Mouse (Mus musculus): ENCODE data around the gene Gm340.
A peak's percentile ranks its signal among the peaks of the same experiment; 100 is the strongest.

The Gm340 gene

DNA sequence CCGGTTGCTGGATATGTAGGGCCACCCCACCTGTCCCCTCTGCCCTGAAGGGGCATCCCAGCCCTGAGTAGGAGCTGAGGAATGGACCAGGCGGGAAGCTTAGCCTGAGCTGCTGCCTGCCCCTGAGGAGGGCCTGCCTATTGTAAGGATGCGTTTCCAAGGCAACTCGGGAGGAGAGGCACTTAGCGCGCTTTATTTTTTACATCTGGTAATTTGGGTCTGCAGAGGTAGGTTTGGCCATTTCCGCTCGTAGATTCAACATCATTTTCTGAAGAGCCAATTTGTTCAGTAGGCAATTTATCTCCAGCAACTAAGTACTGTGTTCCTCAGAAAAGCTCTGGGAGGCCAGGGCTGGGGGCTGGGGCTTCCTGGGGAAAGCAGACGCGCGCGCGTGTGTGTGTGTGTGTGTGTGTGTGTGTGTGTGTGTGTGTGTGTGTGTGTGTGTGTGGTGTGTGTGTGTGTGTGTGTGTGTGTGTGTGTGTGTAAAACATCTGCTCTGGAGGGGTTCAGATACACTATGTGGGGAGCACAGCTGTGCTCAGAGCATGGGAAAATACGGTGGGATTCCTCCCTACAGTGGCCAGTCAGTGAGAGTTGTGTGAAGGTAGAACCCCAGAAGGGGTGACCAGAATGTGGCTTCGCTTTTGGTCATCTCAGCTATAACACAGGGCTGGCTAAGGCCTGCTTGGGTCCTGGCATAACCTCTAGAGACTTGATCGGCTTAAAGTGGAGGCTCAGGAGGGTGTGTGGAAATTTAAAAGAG, 31.3 kb downstream of the Gm340 start:
- DNase-seq (ENCODE audit: low spot score) = no peak

DNA sequence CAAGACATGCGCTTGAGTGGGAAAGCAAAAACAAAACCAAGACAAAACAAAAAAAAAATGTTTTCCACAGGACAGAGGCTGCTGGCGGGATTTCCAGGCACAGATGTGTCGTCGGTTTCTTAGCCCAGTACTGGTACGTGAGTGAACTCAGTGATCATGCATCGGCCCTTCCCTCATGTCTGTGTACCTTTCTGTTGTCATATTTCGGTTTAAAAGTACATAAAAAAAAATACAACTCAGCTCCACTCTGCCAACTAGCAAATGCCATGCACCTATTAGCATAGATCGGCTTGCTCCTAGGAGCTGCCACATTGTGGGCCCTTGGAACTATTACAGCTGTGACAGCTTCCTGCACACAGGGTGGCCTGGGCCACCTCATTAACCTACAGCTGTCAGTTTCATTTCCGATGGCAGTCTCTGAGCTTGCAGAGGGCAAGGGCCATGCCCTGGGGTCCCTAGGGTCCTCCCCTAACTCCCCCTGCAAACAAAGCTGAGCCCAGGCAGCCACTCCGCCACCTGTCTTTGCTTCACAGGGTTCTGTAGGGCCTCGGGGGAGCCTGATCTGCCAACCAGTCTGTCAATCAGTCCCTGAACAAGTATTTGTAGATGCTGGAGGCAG, 33.5 kb downstream of the Gm340 start:
- DNase-seq (ENCODE audit: low spot score) = no peak

DNA sequence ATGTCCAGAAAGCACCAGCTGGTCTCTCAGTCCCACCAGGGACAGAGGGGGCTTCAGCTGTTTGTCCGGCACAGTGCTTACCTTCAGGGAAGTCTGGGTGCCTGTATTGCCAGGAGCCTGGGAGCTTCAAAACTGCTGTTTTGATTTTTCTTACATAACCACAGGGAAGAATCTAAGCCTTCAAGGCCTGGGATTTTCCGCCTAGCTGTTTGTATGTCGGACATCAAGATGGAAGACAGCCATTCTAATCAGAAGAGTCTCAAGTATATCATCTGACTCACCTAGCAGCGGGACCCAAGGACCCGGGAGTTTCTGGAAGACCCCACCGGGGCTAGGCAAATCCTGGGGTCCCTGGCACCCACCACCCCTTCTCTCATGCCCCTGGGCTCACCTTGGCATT, 34.1 kb downstream of the Gm340 start:
- no peak for DNase-seq (ENCODE audit: low spot score)

DNA sequence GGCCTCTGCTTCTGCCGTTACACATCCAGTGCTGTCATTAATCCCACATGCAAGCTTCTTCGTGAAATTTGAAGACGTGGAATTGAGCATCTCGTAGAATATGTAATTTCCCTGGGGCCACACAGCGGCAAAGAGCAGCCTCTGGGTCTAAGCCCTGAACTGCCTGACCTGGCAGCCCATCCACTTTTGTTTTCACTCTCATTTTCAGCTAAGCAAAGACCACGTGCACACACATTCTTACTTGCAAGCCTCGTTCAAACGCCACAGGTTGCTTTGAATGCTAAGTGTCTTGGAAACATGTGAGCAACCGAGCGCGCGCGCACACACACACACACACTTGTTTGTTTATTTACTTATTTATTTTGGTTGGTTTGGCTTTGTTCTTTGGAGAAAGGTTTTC, 34.9 kb downstream of the Gm340 start:
- no peak for DNase-seq (ENCODE audit: low spot score)

DNA sequence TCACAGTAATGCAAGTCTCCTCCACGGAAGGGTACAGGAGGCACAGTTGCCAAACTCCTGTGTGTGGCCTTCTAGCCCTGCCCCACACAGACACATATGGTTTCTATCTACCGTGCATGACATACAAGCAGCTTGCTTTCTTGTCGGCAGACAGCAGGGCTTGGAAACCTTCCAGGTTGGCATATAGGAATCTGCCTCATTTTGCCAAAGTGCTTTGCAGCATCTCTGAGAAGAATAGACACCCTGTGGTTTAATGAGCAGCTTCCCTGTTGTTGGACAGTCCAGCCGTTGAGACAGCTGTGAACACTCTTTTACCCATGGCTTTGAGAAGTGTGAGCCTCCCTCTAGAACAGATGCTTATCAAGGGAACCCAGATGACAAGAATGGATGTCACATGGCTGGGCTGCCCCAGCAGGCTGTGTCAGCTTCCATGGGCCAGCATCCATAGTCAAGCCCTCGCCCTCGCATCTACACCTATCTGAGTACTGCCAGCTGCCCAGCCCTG, 36.0 kb downstream of the Gm340 start:
- no peak for DNase-seq (ENCODE audit: low spot score)

DNA sequence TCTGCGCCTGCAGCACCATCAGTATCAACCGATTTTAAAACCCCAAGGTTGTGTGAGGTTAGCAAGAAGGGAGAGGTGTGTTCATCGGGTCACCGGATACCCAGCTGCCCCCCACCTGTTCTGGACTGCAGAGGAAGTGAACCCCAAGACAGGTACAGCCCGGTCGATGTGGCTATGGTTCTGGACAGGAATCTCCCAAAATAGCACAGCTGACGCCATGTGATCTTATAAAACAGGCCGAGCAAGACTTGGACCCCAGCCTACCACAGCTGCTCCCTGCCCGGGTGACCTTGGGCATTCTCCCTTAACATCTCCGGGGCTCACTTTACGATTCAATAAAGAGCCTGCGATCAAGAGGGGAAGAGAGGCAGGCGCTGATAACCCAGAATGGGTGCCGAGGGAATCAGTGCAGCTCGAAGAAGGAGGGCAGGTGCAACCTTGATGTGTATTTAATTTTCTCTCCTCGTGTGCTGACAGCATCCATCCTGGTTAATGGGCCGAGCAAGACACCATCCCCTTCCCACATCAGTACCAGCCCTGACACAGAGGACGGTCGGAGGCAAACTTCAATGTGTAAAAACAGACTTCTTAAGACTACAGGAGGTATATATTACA, 36.7 kb downstream of the Gm340 start:
- DNase-seq (ENCODE audit: low spot score) = no peak

DNA sequence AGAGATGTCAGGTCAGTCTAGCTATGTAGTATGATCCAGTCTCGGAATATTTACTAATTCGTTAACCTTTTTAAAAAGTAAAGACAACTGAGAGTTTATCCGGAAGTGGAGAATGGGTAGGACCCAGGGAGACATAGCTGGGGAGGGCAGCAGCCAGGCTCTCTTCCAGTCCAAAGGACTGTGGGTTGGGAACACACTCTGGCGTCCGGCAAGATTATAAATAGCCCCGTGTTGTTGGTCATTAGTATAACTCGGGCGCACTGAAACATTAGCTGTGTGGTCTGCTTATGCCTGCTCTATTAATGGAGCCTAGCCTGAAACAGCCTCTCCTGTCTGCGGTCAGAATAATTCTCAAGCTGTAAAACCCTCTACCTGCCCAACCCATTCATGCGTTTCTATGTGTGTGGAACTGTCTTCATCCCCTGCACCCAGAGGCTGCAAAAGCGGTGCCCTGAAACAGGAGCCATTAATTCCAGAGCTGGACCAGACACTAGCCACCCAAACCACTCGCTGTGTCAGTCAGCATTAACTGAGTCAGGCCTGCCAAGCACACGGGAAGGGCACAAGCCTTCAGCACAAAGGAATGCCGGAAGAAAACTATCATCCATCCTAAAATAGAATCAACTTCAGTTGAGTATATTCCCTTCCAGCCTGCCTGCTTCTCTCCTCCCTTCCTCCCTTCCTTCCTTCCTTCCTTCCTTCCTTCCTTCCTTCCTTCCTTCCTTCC, 38.4 kb downstream of the Gm340 start:
- no peak for DNase-seq (ENCODE audit: low spot score)

DNA sequence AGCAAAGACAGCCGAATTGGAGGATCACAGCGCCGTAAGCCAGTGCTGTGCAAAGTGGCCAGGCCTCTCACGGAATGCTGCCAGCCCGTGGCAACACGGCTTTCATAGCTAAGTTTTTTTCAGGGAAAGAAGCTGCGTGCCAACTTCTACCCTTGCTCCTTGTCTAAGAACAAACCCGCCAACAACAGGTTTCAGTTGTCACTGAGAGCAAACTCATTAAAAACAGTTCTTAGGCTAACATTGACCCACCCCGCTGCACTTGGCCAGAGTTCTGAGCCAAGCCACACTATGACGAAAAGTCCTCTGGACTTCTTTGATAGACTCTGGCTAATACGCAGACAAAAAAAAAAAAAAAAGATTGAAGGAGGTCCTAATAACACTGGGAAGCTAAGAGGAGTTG, 46.8 kb downstream of the Gm340 start:
- no peak for DNase-seq (ENCODE audit: low spot score)

DNA sequence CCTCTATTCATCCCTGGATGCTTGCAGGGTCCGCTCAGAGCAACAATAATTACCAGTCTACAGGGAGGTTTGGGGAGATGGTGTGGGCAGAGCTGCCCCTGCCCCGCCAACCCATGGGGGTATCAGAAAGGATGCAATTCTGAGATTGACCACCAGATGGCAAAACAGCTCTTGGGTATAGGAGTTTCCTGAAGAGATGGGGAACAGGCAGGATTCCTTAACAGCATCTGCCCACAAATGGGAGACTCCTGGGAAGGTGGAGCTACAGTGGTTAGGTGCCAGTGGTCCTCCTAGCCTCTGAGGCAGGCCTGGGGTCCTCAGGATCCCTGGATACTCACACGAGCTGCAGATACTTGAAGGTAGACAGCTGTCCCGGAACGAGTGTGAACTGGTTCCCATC, 47.4 kb downstream of the Gm340 start:
- peak; percentile 44 for DNase-seq (ENCODE audit: low spot score)

DNA sequence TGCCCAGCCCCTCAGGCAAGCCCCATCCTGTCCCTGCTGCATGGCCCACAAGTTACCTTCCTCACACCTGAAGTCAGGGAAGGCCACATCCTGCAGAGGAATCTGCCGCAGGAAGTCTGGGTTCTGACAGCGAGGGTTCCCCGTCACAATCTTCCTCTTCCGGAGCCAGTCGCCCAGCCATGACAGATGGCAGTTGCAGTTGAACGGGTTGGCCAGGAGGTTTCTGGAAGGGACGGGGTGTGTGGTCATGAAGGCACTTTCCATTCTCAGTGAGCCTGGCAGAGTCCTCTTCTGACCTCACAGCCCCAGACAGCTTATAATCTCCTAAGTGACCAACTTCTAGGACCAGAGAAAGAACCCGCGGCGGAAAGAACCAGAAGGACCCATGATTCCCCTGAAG, 51.9 kb downstream of the Gm340 start:
- DNase-seq (ENCODE audit: low spot score) = no peak

DNA sequence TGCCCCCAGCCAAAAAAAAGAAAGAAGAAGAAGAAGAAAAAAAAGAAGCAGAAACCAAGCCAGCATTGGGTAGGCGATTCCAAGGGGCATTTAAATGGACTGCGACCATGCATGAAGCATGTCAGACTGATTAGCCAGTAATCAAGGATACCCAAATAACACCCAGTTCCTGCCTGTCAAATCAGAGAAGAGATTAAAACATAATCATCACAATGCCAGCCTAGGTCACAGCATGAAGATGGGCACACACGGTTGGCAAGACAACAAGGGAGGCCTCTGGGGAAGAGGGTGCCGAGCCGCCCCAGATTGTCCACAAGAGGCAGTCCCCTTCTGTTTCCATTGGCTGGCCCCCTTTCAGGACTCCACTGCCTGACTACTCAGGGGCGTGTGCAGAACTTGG, 52.8 kb downstream of the Gm340 start:
- no peak for DNase-seq (ENCODE audit: low spot score)
